In the genomic region with DNA sequence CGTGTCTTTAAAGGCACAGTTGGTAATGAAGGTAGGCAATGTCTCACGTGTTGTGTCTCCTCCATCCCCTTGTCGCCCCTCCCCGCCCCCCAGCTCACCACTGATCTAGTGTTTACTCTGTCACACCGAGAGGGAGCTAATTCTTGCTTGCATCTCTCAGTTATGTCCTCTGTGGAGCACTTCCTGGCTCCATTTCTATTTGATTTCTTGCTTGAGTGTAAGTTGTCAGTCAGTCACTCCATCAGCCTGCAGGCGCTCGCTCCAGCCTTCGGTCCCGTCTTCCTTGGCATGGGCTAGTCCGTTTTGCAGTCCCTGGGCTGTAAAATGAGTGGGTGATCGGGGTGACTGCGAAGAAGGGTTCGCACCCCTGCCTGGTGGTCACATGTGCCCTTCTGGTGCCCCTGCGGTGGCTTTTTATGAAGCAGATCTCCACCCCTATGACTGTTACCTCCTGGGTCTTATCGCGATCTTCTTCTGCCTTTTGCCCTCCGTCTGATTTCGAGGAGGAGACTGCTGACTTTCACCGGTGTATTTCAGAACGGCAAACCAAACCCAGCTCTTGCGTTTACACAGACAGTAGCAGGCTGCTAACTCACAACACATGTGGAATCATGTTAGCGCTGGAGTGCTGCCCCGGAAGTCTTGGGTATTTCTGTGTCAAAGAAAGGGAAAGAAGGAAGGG, we compare ENCODE assay signal across 8 mouse cellular contexts. TPM values are rescaled to one million over a fixed set of nuclear protein-coding genes. Genes with fewer than 3 reads are reported as not detected.
DNase-seq lines count a peak whose midpoint lies in the region; ATAC-seq lines count a peak whose summit lies in the region.

No protein-coding gene starts in this region.

- peaks cover 47% of the 10 kb centered on the region for H3K27me3 ChIP-seq in embryonic facial prominence, embryonic 10.5 days (replicated peaks; ENCODE audit: low read depth, poor library complexity, severe bottlenecking)
- peaks cover 6% of the 10 kb centered on the region; the same call in 1 of the 2 replicates for H3K27me3 ChIP-seq in hindbrain, embryonic 16.5 days (replicated peaks; ENCODE audit: control insufficient read depth, insufficient read depth, low read length)
- no peaks in the 10 kb centered on the region for H3K27me3 ChIP-seq in splenic B cell, adult 2 months (ENCODE audit: control insufficient read depth, insufficient read depth, low read length, poor library complexity, severe bottlenecking)

- ATAC-seq in cerebellum, adult (ENCODE audit: insufficient number of reproducible peaks, low FRiP score, low TSS enrichment): 0 out of 2 replicates have a peak, but pooled peaks have one; percentile 18
- peak; percentile 51 for ATAC-seq in hindbrain, embryonic 16.5 days

- no peaks in the 10 kb centered on the region for H3K36me3 ChIP-seq in embryonic facial prominence, embryonic 10.5 days (replicated peaks)
- H3K36me3 ChIP-seq in hindbrain, embryonic 16.5 days (ENCODE audit: control insufficient read depth, insufficient read depth, low read length): no peaks in the 10 kb centered on the region
- no peaks in the 10 kb centered on the region for H3K36me3 ChIP-seq in splenic B cell, adult 2 months (ENCODE audit: control insufficient read depth, insufficient read depth, low read length, poor library complexity, severe bottlenecking)

- WGBS in embryonic facial prominence, embryonic 10.5 days: under 1% methylated on average over 23 of the region's 23 CpGs
- WGBS in hindbrain, embryonic 16.5 days: under 1% methylated on average over 23 of the region's 23 CpGs

- H3K4me1 ChIP-seq in embryonic facial prominence, embryonic 10.5 days: peaks cover 64% of the 10 kb centered on the region
- peaks cover 16% of the 10 kb centered on the region for H3K4me1 ChIP-seq in hindbrain, embryonic 16.5 days (ENCODE audit: control insufficient read depth, insufficient read depth, low read depth, low read length)

- peak overlapping the region; percentile 79 for H3K4me2 ChIP-seq in hindbrain, embryonic 16.5 days (ENCODE audit: low read length)

- no peak for DNase-seq in cerebellum, adult 9-10 months
- DNase-seq in B cell, adult 2 months: peak; percentile 42 to 48
- DNase-seq in embryonic facial prominence, embryonic 10.5 days (ENCODE audit: low spot score): peak; percentile 48
- peak; percentile 2 for DNase-seq in lung, postnatal 36 days
- DNase-seq in splenic B cell, adult 2 months (ENCODE audit: low read depth, low spot score): peak; percentile 37
- DNase-seq in ovary, adult 18-20 months (ENCODE audit: low spot score): no peak

- peak overlapping the region; percentile 46 for H3K9ac ChIP-seq in hindbrain, embryonic 16.5 days (ENCODE audit: low read depth, low read length)

- peak overlapping the region; percentile 71 for H3K27ac ChIP-seq in embryonic facial prominence, embryonic 10.5 days (replicated peaks)
- peak overlapping the region; percentile 27; the same call in 1 of the 2 replicates for H3K27ac ChIP-seq in hindbrain, embryonic 16.5 days (ENCODE audit: low read depth, low read length)

- H3K9me3 ChIP-seq in embryonic facial prominence, embryonic 10.5 days: no peaks in the 10 kb centered on the region
- no peaks in the 10 kb centered on the region for H3K9me3 ChIP-seq in hindbrain, embryonic 16.5 days (ENCODE audit: control insufficient read depth, low read length)

- H3K4me3 ChIP-seq in embryonic facial prominence, embryonic 10.5 days: peak overlapping the region; percentile 62
- H3K4me3 ChIP-seq in hindbrain, embryonic 16.5 days (ENCODE audit: low read length): peak overlapping the region; percentile 42

RNA-seq across cellular contexts. Expression of a gene that starts 45.9 kb away (rescaled TPM):
- 27.0 and 28.1 TPM in 2 replicates for polyA plus RNA-seq in embryonic facial prominence, embryonic 10.5 days (2016; fragmentation: Nextera tagmentation; extraction: Ambion mirVana)
- 14.3 and 15.5 TPM in 2 replicates for polyA plus RNA-seq in hindbrain, embryonic 16.5 days (2015; fragmentation: Nextera tagmentation; extraction: Ambion mirVana)

Comparison
In these comparisons a context has a peak if more than half of its experiments do, and no peak if none do; other contexts are left out.
1. DNase-seq: peak in B cell, adult 2 months (2 of 2), embryonic facial prominence, embryonic 10.5 days (single experiment), lung, postnatal 36 days (single experiment) and splenic B cell, adult 2 months (single experiment); none in cerebellum, adult 9-10 months (single experiment) and ovary, adult 18-20 months (single experiment).